Mouse (Mus musculus) embryonic stem cell, embryonic (primary cell): ENCODE measurements at regions not wholly inside any gene's neighbourhood (a gene's known extent, or its start where the extent isn't known, plus 50 kb on each side); places are given as distances from the start of the nearest gene placed in this dataset.

ENCODE experiments used
- CTCF ChIA-PET, 4 experiments: fragments of 300-600 bp in 2 of 4; fragments of 350-600 bp in 2 of 4; sonication (Branson Sonifier 250); formaldehyde crosslinking; loops; one replicate each; lab custom pipeline; 2022; ENCODE audit warnings: inconsistent platforms in 2 of 4; lab: Charles Lee
- POLR2A ChIA-PET, 4 experiments: fragments of 300-600 bp in 2 of 4; fragments of 350-600 bp in 2 of 4; sonication (Branson Sonifier 250); formaldehyde crosslinking; loops; one replicate each; lab custom pipeline; 2022; ENCODE audit warnings: antibody characterized with exemption in 4 of 4, inconsistent platforms in 1 of 4; lab: Charles Lee

DNA sequence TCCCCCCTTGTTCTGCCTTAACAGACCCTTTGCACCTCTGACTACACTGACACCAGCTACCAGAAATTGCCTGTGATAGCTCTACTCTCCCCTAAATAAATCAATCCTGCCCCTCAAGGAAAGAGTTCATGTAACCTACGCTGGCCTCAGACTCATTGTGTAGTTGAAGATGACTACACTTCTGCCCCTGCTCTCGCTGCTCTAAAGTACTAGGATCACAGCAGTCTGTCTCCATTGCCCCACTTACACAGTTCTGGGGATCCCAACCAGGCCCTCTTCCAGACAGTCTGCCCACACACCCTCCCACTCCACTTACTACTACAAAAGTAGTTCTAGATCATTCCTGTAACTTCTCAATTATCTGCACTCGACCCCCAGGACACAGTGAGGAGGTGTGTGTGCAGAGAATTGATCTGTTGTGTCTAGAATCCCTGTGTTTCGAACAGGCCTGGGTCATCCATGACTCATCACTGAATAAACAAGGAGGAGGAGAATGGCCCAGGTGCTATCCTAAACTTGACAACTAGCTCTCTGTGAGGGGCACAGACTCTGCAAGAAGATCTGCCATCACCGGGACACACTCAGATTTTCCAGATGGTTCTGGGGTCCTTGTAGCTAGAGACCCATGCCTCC is 160.1 kb upstream of the Dynlrb2 start:
- CTCF ChIA-PET = no interaction called here
- POLR2A ChIA-PET = interaction anchor here in 1 of 4 experiments (1.4 kb wide), 1 partner anchor 75 kb away, joined by 3 read pairs; no protein-coding TSS in a partner anchor

DNA sequence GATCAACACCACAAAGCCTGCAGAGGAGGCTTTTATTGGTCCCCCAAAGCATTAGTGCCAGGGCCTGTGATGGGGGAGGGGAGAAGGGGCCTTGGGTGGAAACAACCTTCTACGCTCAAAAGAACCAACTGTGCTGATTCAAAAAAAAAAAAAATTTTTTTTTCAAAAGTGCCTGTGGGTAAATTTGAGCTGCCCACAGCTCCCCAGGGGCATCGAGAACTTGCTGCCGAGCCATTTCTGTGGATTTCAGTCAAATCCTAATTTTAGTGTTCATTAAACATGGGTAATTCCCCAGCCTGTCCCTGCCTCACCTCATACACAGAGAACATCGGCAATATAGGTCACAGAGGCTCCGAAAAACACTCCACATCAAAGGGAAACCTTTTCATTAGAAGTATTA is 161.2 kb upstream of the Dynlrb2 start:
- CTCF ChIA-PET = no interaction called here
- POLR2A ChIA-PET = no interaction called here

DNA sequence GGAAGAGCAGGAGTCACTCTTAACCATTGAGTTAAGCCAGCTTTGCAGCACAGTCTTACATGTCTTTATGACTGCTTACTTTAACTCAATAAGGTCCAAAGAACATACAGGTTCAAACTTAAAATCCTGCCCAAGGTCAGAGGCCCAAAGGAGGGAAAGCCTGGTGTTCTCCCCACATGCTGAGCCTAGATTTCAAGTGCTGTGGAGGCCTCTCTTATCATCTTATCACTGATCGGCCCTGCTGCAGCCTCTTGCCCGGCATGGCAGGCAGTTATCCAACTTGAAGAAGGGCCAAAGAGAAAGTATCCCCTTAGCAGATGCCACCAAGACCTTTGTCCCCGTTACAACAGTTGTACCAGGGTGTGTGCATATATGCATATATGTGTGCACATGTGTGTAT is 170.0 kb upstream of the Dynlrb2 start:
- CTCF ChIA-PET = interaction anchor here in 2 of 4 experiments (0.6 to 0.9 kb wide), 2 partner anchors 104 to 1848 kb away, joined by 3 read pairs; no protein-coding TSS in a partner anchor
- POLR2A ChIA-PET = interaction anchor here in 2 of 4 experiments (0.6 to 0.8 kb wide), 2 partner anchors 104 to 228 kb away, joined by 3 to 5 read pairs; no protein-coding TSS in a partner anchor

DNA sequence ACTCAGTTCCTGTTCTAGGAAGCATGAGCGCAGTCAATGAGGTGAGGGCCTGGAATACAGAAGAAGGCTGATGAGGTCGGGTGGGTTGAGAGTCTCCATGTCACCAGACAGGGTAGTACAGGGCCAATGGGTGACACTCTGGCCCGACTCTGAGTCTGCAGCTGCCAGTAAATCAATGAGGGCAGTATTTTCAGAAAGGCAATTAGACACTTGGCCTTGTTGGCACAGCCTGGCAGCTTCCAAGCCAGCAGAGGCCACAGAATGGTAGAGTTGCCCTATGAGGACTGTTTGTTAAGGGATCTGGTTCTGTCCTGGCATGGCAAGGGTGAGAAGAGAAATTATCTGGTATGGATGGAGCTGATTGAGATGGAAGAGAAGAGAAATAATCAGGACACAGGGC is 170.7 kb upstream of the Dynlrb2 start:
- ChIA-PET CTCF (interaction anchor here in 1 of 4 experiments (0.6 kb wide), 1 partner anchor 1848 kb away, joined by 3 read pairs; no protein-coding TSS in a partner anchor), POLR2A (no interaction called here)

DNA sequence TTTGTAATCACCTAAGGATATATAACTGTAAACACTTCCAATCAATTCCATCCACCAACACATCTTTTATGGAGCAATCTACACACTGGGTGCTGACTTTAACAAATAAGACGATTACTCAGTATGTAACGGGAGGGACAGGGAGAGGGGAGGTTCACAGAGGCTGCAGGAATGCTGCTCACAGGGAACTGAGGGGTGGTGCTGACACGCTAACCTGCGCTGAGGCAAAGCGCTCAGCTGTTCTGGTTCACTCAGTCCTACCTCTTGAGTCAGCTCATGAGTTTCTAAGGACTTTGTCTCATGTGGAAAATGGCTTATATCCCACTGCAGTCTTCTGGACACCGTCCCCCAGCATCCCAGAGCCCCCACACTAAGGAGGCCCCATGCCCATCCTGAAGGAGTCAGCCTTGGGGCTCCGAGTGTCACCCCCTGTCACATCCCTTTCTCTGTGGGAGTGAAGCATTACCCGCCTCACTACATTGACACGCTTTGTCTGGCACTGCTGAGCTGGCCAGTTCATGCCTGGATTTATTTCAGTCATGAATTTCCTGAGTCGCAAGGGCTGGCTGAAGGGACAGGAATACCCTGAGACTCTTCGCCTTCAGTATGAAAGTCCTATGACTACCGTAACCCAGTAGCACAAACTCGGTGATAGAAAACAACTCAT is 184.6 kb upstream of the Dynlrb2 start:
- ChIA-PET POLR2A (no interaction called here), CTCF (no interaction called here)

DNA sequence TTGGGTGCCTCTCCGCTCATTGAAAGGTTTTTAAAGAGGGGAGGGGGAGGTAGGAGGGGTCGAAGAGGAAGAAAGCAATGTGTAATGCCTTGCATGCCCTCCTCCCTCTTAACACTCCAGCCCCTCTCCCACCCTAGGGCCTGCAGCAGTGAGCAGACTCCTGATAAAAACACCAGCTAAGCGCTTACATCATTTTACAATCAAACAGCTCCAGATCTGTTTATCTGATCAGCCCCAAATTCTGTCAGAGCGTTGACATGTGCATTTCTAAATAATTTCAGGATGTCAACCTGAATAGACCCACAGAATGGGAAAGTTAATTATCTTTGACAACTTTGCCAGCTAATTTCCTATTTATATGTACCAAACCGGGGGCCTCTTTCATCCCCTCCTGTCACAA is 189.4 kb upstream of the Dynlrb2 start:
- POLR2A ChIA-PET = no interaction called here
- CTCF ChIA-PET = no interaction called here

DNA sequence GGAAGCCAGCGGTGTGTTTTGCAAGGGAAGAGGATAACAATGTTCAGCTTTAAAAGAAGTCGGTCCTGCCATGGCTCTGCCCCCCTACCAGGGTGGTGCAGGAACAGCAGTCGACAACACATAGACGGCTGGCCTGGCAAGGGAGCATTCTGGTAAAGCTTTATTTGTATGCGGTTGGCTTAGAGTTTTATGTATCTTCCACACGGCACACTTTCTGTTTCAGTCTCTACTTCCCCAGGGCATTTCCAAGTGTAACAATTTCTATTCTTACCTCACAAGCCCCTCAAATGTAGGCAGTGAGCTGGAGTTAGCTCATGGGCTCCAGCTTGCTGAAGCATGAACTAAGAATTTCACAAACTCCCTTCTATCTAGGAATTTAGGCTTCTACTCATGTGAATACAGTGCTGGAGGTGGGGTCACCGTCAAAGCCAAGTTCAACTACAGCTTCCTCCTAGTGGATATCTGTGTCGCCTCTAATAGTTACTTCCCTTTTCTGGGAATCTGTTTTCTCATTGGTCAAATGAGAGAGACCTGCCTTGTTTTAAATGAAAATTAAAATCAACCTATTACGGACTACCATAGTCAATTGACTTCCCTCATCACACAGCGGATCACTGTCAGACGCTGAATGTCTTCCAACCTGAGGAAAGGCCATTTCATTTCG is 190.2 kb upstream of the Dynlrb2 start:
- CTCF ChIA-PET = interaction anchor here in 1 of 4 experiments (0.9 kb wide), 1 partner anchor 166 kb away, joined by 3 read pairs; no protein-coding TSS in a partner anchor
- POLR2A ChIA-PET = no interaction called here

DNA sequence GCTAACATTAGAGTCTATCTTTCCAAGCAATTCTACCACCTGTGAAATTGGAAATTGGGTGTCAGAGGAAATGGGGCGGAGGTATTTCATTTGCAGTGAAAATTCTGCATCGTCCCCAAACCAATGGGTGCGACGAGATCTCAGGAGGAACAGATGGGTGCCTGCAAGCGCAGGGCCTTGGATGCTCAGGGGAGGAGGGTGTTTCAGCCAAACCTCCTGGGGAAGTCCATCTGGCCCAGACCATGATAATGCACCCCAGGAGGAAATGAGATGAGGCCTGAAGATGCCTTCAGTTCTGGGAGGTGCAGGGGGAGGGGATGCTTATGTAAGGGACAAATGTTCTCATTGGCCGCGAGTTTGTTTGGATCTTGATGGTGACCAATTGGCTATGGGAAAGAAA is 205.9 kb upstream of the Dynlrb2 start:
- POLR2A ChIA-PET = no interaction called here
- CTCF ChIA-PET = no interaction called here

DNA sequence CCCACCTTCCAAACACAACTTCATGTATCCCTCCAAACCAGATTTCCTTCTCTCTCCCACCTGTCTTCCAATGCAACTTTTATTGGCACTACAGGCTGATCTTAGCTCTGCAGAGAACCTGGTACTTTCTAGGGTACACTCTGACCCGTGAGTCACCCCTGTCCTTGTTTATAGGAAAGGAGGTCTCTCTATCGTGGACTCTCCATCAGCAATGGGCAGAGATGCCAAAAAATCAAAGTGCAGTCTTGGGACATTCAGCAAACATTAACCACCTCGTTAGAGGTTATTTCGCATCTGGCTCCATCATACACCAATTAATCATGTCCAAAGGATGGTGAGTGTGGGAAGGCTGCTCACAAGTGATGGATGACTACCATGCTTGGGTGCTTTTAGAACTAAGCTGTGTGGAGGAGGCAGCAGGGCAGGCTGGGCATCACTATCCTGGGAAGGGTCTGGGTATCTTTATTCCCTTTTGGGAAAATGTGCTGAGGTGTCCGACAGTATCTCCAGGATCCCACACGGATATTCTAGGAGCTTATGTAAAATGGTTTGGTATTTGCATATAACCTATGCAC is 214.0 kb upstream of the Dynlrb2 start:
- CTCF ChIA-PET = no interaction called here
- POLR2A ChIA-PET = no interaction called here

DNA sequence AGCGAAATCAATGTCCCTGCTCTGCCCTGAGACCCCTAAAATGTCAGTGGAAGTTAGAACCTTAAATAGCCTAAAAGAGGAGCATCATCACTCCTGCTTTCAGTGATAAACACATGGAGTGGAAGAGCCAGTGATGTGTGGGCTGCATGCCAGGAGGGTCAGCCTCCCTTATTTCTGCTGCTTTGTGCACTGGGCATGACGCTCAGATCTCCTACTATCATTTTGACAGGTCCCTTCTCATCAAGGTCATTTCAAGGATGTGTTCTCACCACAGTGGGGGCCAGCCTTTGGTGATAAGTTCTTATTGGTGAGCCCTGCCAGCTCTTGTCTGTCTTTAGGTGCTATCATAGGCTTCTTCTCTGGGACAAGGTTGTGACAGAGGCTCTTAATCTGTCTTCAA is 215.5 kb upstream of the Dynlrb2 start:
- CTCF ChIA-PET = interaction anchor here in 1 of 4 experiments (0.6 kb wide), 1 partner anchor 1272 kb away, joined by 3 read pairs; no protein-coding TSS in a partner anchor

DNA sequence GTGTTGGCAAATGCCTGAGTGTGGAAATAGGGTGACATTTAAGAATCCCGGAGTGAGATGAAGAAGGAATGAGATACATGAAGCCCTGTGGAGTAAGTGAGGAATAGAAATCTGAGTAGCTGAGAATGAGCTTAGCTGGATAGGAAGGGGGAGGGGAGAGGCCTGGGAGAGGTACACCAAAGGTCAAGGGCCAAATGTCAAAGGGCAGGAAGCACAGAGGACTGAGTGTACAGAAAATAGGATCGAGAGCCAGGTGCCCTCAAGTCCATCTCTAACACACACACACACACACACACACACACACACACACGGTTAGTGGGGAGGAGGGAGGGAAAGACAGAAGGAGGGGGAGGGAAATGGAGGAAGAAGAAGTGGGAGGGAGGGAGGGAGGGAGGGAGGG is 220.8 kb upstream of the Dynlrb2 start:
- POLR2A ChIA-PET = interaction anchor here in 2 of 4 experiments (0.7 kb wide), 3 partner anchors 23 to 1016 kb away, joined by 3 to 6 read pairs (median 5); no protein-coding TSS in a partner anchor
- CTCF ChIA-PET = interaction anchor here in 1 of 4 experiments (0.6 kb wide), 1 partner anchor 415 kb away, joined by 12 read pairs; no protein-coding TSS in a partner anchor

More for the DNA sequence above, 215.5 kb upstream of the Dynlrb2 start:
- POLR2A ChIA-PET = no interaction called here

DNA sequence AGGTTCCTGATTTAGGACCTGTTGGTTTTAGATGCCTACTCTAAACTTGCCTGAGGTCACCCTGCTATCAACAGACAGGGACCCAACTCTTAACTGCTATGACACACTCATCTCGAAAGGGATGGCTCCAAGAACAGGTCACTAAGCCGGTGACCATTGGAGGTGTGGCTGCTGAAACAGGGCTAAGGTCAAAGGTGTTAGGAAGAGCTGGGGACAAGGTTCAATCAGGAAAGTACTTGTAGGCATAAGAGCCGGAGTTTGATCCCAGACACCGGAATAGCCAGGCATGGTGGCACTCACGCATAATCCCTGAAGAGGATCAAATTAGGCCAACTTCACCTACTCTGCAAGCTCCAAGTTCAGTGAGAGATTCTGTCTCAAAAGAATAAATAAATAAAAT is 222.4 kb upstream of the Dynlrb2 start:
- ChIA-PET CTCF (no interaction called here), POLR2A (no interaction called here)

DNA sequence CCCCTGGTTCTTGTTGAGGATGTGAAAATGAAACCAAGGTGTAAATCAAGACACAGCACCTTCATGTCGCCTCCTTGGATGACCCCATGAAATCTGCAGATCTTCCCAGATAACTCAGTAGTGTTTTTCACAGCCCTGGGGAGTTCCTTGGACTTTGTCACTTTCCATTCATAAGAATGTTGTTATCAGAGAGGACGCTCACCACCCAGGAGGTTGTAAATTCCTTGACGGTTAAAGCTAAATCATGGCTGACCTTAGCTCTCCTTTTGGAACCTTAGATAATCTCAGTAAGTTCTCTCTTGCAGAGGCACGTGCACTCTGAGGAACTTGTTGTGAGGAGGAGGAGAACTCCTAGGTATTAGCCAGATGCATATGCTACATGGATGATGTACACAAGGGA is 229.8 kb upstream of the Dynlrb2 start:
- ChIA-PET POLR2A (no interaction called here), CTCF (no interaction called here)

DNA sequence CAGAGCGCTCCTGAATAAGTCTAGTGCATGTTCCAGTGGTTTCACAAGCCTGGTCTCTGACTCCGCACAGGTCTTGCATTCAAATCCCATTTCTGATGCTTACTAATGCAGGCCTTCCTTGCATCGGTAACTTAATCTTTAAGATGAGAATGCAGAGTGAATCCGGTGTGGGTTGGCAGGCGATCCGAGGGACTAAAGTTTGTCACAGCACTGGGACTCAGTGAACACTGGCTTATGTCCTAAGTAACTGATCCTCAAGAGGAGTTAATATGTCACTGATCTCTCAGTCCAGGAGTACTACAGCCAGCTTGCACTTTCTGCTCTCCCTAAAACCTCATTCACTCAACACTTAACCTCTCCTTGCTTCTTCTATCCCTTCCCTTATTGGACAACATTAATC is 233.5 kb upstream of the Dynlrb2 start:
- POLR2A ChIA-PET = no interaction called here

DNA sequence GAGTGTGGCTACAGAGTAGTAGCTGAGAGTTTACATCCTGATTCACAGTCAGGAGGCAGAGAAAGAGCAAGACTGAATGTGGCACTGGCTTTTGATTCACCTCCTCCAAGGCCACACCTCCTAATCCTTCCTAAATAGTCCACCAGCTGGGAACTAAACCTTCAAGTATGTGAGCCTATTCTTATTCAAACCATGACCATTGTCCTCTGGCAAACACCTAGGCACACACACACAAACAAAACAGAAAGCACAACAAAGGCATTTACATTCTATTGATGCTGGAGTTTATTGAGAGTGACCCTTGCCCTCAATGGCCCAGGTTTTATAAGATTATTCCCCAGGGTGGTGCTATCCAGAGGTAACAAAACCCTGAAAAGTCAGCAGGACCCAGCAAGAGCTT is 235.4 kb upstream of the Dynlrb2 start:
- ChIA-PET POLR2A (interaction anchor here in 1 of 4 experiments (0.6 to 1.2 kb wide), 2 partner anchors 11 to 76 kb away, joined by 3 read pairs; no protein-coding TSS in a partner anchor), CTCF (no interaction called here)

More for the DNA sequence above, 233.5 kb upstream of the Dynlrb2 start:
- CTCF ChIA-PET = interaction anchor here in 1 of 4 experiments (0.6 kb wide), 1 partner anchor 33 kb away, joined by 3 read pairs; no protein-coding TSS in a partner anchor

DNA sequence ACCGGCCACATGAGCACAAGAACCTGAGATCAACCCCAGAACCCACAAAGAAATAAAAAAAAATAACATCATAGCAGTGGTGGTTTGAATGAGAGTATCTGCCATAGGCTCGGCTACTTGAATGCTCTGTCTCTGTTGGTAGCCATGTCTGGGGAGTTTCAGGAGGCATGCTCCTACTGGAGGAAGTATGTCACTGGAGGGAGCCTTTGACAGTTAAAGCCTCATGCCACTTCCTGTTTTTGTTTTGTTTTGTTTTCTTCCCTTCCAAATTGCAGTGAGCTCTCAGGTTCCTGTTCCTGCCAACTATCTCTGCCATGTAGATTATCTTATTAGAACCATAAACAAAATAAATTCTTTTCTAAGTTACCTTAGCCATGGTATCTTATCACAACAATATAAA is 236.1 kb upstream of the Dynlrb2 start:
- POLR2A ChIA-PET = interaction anchor here in 2 of 4 experiments (0.6 to 1.2 kb wide), 2 partner anchors 77 to 1603 kb away, joined by 3 read pairs; no protein-coding TSS in a partner anchor
- CTCF ChIA-PET = interaction anchor here in 1 of 4 experiments (0.7 kb wide), 1 partner anchor 1465 kb away, joined by 3 read pairs; no protein-coding TSS in a partner anchor

DNA sequence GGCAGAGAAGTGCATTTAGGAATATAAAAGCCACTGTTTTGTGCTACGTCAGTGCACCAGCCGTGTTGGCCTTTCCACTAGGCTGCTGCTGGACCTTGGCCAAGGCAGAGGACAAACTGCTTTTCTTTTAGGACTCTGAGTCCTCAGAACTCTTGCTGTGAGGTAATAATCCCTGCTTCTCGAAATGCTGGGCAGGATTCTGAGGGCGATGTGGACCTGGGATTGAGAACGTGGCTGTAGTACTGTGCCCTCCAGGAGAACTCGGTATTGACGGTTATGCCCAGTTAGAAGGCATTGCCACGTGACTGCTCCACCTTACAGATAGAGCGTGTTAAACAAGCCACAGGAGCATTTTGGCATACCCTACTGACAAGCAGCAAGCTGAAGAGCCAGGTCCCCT is 236.6 kb upstream of the Dynlrb2 start:
- ChIA-PET CTCF (interaction anchor here in 1 of 4 experiments (0.7 kb wide), 1 partner anchor 1465 kb away, joined by 3 read pairs; no protein-coding TSS in a partner anchor), POLR2A (interaction anchor here in 1 of 4 experiments (0.6 kb wide), 1 partner anchor 1602 kb away, joined by 3 read pairs; no protein-coding TSS in a partner anchor)

DNA sequence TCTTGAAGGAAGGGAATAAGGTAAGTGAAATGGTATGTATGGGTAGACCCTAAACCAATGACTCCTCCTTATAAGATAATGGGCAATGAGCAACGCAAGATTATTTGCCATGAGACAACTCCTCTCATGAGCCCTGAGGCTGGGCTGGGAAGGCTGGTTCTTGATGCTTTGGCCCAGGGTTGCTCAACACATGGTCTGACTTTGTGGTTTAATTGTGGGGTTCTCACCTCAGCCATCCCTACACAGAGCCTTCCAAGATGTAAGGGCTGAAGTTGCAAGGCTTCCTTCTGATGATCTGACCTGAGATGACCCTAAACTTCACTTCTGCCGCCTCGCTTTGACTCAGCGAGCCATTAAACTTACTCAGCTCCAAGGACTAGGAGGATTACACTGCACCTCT is 237.8 kb upstream of the Dynlrb2 start:
- ChIA-PET POLR2A (no interaction called here), CTCF (no interaction called here)

DNA sequence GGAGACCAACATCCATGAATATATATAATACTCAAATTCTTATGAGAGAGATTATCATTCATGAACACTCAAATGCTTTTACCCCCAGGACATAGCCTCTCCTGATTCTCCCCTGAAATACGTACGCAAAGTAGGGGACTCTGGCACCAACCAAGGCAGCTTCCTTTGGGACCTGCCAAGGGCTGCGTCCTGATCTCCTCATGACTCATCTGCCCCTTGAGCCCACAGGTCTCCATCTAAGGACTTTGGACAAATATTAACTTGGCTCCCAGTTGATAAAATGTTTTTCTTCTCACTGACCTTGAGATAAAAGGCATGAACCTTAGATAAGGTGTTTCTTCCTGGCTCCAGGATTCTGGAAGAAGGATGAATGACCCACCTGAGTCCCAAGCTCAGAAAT is 239.2 kb upstream of the Dynlrb2 start:
- ChIA-PET POLR2A (no interaction called here), CTCF (no interaction called here)
